Mouse (Mus musculus) frontal cortex, adult (tissue): ENCODE measurements at regions not wholly inside any gene's neighbourhood (a gene's known extent, or its start where the extent isn't known, plus 50 kb on each side); places are given as distances from the start of the nearest gene placed in this dataset.

Source experiments
- ATAC-seq: cut with Nextera tagmentation; 2 replicates; pipeline ENCODE4 v1.9.2; 2017; ENCODE audit warnings: mild to moderate bottlenecking, moderate library complexity, mixed read lengths; ENCODE audit not compliant: low TSS enrichment

DNA sequence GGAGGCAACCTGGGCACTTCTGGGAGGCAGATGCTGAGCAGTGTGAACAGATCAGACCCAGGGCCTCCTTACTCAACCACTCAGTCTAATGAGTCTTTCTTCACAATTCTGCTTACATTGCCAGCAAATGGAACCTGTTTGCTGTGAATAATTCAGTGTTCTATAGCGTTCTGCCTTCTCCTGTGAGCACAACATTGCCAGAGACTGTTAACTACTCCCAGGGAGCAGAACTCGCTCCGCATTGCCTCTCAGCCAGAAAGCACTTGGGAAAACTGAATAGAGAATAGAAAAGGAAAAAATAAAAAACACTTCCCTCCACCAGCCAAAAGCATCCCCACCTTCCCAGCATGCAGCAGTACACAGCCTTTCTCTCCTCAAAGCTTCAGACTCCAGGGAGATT, 51.5 kb downstream of the Aym1 start:
- ATAC-seq = peak; percentile 20; the same call in 1 of the 2 replicates

DNA sequence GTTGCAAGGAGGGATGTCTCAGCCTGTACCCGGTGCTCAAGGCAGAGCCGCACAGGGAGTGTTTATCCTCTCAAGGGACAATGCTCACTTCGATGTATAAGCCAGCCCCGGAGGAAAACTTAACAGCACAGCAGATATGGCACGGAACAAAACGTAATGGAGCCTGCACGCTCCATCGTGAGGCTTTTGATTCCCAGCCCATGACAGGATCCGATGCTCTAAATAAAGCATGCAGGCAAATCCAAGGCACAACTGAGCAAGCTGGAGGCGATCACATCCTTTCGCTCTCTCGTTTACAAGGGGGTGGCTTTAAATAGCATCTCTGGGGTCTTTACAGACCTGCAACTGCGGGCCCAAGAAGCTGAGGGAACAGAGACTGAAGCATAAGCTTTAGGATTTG, 53.9 kb downstream of the Aym1 start:
- ATAC-seq = peak; percentile 55; the same call in 1 of the 2 replicates

- no peak; the same call in 1 of the 2 replicates for ATAC-seq
Observed at GRCm38 (mm10) chr5:113414639-113415038, 57.5 kb downstream of the Aym1 start.

GRCm38 (mm10) chr5:113418335-113419013, 61.4 kb downstream of the Aym1 start:
- no peak for ATAC-seq

GRCm38 (mm10) chr5:113420619-113421018, 63.5 kb downstream of the Aym1 start:
- ATAC-seq = no peak

DNA sequence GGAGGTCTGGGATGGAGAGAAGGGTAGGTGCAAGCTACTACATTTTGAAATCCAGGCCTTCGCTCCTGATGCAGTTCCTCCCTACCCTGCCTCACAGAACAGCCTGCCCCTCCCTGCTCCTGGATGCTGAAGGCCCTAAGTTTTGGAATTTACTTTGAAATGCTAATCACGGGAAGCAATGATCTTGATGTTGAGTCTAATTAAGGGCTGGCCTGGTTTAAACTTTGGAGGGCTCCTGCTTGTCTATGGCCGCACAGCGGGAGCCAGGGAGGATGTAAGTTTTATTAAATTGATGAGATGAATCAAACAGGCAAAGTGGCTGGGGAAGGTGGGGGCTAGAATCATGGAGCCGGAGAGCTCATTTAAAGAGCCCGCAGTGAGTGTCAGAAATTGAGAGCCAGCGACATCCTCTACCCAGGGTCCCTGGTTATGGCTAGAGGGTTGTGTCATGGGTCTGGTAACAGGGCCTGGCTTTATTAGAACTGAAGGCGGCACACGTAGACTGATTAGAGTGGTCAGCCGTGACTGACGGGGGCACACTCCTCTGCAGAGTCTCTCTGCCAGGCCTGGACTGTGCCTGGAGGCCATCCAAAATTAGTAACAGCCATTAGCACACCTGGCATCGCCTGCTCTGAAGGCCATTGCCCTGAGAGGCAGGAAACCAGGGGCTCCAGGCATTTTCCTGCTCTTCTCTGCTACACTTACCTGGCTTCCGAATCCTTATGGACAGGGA, 65.1 kb downstream of the Aym1 start:
- ATAC-seq = no peak

DNA sequence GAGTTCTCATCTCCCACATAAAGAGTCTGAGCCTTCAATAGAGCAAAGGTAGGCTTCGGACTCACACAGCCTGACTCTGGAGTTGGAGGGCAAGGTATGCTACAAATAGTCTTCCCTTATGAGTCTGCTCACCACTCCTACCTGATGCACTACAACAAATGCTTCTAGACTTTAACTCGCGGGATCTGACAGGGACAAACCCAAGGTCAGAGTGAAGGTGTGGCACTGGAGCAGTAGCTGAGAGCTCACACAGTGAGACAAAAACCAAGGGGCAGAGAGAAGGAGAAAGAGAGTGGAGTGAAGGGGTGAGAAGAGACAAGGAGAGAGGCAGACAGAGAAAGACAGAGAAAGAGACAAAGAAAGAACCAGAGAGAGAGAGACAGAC, 65.6 kb downstream of the Aym1 start:
- no peak for ATAC-seq

- ATAC-seq = no peak
Observed at GRCm38 (mm10) chr5:113427779-113428178, 62.4 kb upstream of the Wscd2 start.

DNA sequence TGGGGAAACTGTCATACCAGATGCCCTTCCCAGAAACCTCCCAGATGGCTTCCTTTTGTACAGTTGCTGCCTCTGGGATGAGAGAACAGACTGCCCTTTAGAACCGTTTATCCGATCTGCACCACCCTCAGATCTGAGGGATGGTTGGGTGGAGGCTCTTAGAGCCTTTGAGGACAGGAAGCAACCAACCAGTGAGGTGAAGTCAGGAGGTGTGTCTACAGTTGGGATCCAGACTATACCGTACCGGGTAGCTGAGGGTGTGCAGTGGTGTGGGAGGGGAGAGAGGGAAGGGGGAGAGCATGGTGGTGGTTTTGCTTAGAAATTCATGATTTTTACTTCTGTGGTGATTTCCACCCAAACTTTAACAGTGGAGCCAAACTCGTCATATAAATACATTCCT, 58.8 kb upstream of the Wscd2 start:
- ATAC-seq = no peak

DNA sequence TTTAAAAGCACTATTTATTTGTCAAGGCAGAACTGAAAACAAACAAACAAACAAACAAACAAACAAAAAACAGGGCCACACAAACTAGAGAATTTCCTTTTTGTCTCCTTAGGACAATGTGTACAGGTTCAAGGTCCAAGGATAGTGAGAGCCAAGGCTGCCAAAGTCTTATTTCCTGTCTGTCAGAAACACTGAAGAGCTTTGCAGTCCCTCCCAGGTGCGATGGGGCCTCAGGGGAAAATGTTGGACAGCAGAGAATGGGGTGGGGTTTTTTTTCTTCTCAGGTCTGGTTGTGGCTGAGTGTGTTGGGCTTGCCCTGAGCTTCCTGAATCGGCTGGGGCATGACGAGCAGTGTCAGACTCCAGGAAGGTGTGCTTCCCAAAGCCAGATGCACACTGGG, 53.1 kb upstream of the Wscd2 start:
- ATAC-seq = no peak
